Mouse (Mus musculus): ENCODE data around the gene Actn3. TPM values are rescaled to one million over a fixed set of nuclear protein-coding genes. Genes with fewer than 3 reads are reported as not detected.

The Actn3 gene
- polyA plus RNA-seq, 1 experiment from 2014 or later: 1.5 TPM

DNA sequence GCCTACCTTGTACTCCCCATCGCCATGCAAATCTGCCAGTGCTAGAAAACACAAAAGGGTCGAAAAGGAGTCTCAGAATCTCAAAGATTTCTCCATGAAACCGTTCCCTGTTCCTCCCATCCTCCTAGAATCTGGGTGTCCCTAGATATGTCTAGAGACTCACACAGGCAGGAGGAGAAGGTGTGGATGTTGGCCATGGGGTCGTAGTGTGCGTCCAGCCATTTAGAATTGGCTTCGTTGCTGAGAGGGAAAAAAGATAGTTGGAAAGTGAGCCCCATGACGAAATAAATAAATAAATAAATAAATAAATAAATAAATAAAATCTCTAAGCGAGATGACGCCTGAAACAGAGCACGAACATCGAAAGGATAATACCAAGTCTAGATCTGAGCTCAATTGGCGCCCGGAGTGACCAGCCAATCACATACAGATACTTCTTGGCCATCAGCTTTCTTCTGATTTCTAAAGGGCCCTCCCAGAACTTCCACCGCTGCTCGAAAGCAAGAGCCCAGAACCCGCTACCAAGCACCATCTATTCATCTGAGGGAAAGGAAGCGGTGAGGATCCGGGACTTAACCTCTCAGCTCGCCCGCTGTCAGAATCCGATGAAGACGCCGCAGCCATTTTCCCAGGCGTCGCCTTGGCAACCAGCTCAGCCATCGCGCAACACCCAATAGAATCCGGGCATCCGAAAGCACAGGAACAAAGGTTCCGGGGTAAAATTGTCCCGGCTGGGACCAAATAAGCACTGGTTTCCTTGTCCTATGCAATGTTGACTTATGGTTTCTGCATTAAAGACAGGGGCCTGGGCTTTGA lies 28.5 kb upstream of the Actn3 start, which contains the start of gene Bbs1:
Gene Bbs1 (minus strand): TSS at position 650 of the 816 bp plus-strand sequence.
- peak within 1 kb of the TSS; percentile 61 for H3K4me2 ChIP-seq
- H3K9me3 ChIP-seq (ENCODE audit: low read depth, low read length): no peaks in the 10 kb centered on the region
- peak within 1 kb of the TSS; percentile 54 for H3K9ac ChIP-seq
- no peaks in the 10 kb centered on the region for H3K27me3 ChIP-seq (ENCODE audit: insufficient read depth, low read length)
- no peak within 1 kb of the TSS for H3K27ac ChIP-seq (ENCODE audit: low read depth)
- H3K36me3 ChIP-seq (ENCODE audit: insufficient read depth): peaks cover 42% of the 10 kb centered on the region
- DNase-seq: peak; percentile 92
- peak within 1 kb of the TSS; percentile 56 for H3K4me3 ChIP-seq (ENCODE audit: low read depth, low read length)
- WGBS: 8% methylated on average over 31 of the region's 31 CpGs
- H3K4me1 ChIP-seq (ENCODE audit: insufficient read depth): 0 out of 2 replicates have a peak, but pooled peaks cover 5% of the 10 kb centered on the region
- TF ChIP-seq CTCF (IDR thresholded peaks at IDR 0.05; ENCODE audit: low read depth): no peak
- ATAC-seq (ENCODE audit: insufficient read depth): peak; percentile 74

- H3K27me3 ChIP-seq (ENCODE audit: insufficient read depth, low read length): no peaks in the 10 kb centered on the region
- H3K9ac ChIP-seq: no peak overlapping the region
- H3K4me1 ChIP-seq (ENCODE audit: insufficient read depth): no peaks in the 10 kb centered on the region
- TF ChIP-seq CTCF (IDR thresholded peaks at IDR 0.05; ENCODE audit: low read depth): no peak
- WGBS: 57% methylated on average over 3 of the region's 3 CpGs
- 0 out of 2 replicates have a peak, but pooled peaks cover 3% of the 10 kb centered on the region for H3K36me3 ChIP-seq (ENCODE audit: insufficient read depth)
- DNase-seq (no peak), ATAC-seq (ENCODE audit: insufficient read depth) (no peak)
- no peak overlapping the region for H3K4me2 ChIP-seq
- no peak overlapping the region for H3K4me3 ChIP-seq (ENCODE audit: low read depth, low read length)
- no peak overlapping the region for H3K27ac ChIP-seq (ENCODE audit: low read depth)
- H3K9me3 ChIP-seq (ENCODE audit: low read depth, low read length): no peaks in the 10 kb centered on the region
Measured at GRCm38 (mm10) chr19:4899888-4900287, 22.2 kb upstream of the Actn3 start.

DNA sequence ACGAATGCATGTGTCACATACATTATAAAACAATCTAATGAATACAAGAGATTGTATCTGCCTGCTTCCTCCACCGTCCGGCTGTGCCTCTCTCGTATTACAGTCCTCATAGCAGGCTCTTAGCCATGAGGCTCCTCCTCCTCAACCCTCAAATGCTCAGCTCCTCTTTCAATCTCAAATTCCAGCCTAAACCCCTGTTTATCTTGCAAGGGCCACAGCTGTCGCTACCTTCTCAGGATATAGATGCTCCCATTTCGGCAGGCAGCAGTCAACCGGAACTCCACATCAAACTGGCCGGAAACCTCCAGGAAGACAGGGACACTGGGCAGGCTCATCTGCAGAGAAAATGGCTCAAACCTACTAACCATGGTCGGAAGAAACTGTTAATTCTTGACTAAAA lies 21.3 kb upstream of the Actn3 start:
- no peak overlapping the region for H3K4me3 ChIP-seq (ENCODE audit: low read depth, low read length)
- H3K27ac ChIP-seq (ENCODE audit: low read depth): no peak overlapping the region
- H3K9me3 ChIP-seq (ENCODE audit: low read depth, low read length): no peaks in the 10 kb centered on the region
- H3K9ac ChIP-seq: no peak overlapping the region
- ATAC-seq (ENCODE audit: insufficient read depth): no peak
- no peak for TF ChIP-seq CTCF (IDR thresholded peaks at IDR 0.05; ENCODE audit: low read depth)
- no peak overlapping the region for H3K4me2 ChIP-seq
- no peak for DNase-seq
- no peaks in the 10 kb centered on the region for H3K27me3 ChIP-seq (ENCODE audit: insufficient read depth, low read length)
- H3K4me1 ChIP-seq (ENCODE audit: insufficient read depth): no peaks in the 10 kb centered on the region
- H3K36me3 ChIP-seq (ENCODE audit: insufficient read depth): 0 out of 2 replicates have a peak, but pooled peaks cover 3% of the 10 kb centered on the region
- 63% methylated on average over 9 of the region's 9 CpGs for WGBS

- no peak for ATAC-seq (ENCODE audit: insufficient read depth)
- H3K9ac ChIP-seq: no peak overlapping the region
- WGBS: 56% methylated on average over 21 of the region's 21 CpGs
Measured at GRCm38 (mm10) chr19:4896780-4897520, 19.2 kb upstream of the Actn3 start.

DNA sequence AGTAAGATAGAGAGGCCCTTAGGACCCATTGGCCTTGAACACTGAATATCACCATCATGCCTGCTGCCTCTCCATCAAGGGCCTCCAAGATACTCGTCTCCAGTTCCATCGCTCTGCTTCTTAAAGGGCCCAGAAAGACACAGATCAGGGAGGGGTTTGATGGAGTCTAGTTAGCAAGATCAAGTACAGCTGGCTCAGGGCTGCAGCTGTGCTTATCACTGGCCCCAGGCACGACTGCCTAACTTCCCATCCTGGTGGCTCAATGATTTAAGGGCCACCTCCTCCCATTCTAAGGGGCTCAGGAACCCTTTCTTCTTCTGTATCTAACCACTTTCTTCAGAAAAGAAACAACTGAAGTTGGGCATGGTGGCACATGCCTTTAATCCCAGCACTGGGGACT lies 14.1 kb upstream of the Actn3 start:
- DNase-seq (no peak), ATAC-seq (ENCODE audit: insufficient read depth) (no peak)
- Histone ChIP-seq H3K9ac (no peak overlapping the region), H3K36me3 (ENCODE audit: insufficient read depth) (peaks cover 4% of the 10 kb centered on the region; the same call in 1 of the 2 replicates), H3K4me2 (no peak overlapping the region), H3K9me3 (ENCODE audit: low read depth, low read length) (no peaks in the 10 kb centered on the region), H3K4me1 (ENCODE audit: insufficient read depth) (no peaks in the 10 kb centered on the region), H3K27me3 (ENCODE audit: insufficient read depth, low read length) (no peaks in the 10 kb centered on the region), H3K27ac (ENCODE audit: low read depth) (no peak overlapping the region), H3K4me3 (ENCODE audit: low read depth, low read length) (no peak overlapping the region)
- no peak for TF ChIP-seq CTCF (IDR thresholded peaks at IDR 0.05; ENCODE audit: low read depth)
- 61% methylated on average over 3 of the region's 3 CpGs for WGBS

More at GRCm38 (mm10) chr19:4896780-4897520, 19.2 kb upstream of the Actn3 start:
- DNase-seq: no peak
- Histone ChIP-seq H3K4me2 (no peak overlapping the region), H3K27me3 (ENCODE audit: insufficient read depth, low read length) (no peaks in the 10 kb centered on the region), H3K9me3 (ENCODE audit: low read depth, low read length) (no peaks in the 10 kb centered on the region), H3K36me3 (ENCODE audit: insufficient read depth) (peaks cover 4% of the 10 kb centered on the region; the same call in 1 of the 2 replicates), H3K27ac (ENCODE audit: low read depth) (no peak overlapping the region), H3K4me1 (ENCODE audit: insufficient read depth) (no peaks in the 10 kb centered on the region), H3K4me3 (ENCODE audit: low read depth, low read length) (no peak overlapping the region)
- TF ChIP-seq CTCF (IDR thresholded peaks at IDR 0.05; ENCODE audit: low read depth): no peak

DNA sequence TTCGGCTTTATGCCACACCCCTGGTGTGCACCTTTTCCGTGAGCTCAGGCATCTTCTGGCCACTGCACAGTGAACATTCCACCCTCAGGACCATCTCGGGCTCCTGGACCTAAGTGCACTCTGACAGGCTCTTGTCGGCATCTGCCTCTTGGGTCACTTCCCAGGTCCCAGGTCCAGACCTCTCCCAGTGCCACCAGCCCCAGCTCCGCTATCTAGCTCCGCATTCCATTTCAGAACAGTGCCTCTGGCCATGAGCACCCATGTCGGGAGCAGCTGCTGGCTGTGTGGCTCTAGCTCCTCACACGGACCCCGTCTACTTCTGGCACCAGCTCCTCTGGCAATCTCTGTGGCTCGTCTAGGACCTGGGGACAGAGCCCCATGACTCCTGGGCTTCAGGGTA lies 12.1 kb upstream of the Actn3 start:
- DNase-seq: no peak
- no peaks in the 10 kb centered on the region for H3K4me1 ChIP-seq (ENCODE audit: insufficient read depth)
- peaks cover 4% of the 10 kb centered on the region; the same call in 1 of the 2 replicates for H3K36me3 ChIP-seq (ENCODE audit: insufficient read depth)
- no peak overlapping the region for H3K27ac ChIP-seq (ENCODE audit: low read depth)
- no peak overlapping the region for H3K4me3 ChIP-seq (ENCODE audit: low read depth, low read length)
- no peak for TF ChIP-seq CTCF (IDR thresholded peaks at IDR 0.05; ENCODE audit: low read depth)
- no peak overlapping the region for H3K4me2 ChIP-seq
- no peak overlapping the region for H3K9ac ChIP-seq
- WGBS: 80% methylated on average over 10 of the region's 10 CpGs
- H3K9me3 ChIP-seq (ENCODE audit: low read depth, low read length): no peaks in the 10 kb centered on the region
- no peaks in the 10 kb centered on the region for H3K27me3 ChIP-seq (ENCODE audit: insufficient read depth, low read length)
- no peak for ATAC-seq (ENCODE audit: insufficient read depth)

GRCm38 (mm10) chr19:4883961-4884360 lies 6.3 kb upstream of the Actn3 start:
- H3K27ac ChIP-seq (ENCODE audit: low read depth): no peak overlapping the region
- TF ChIP-seq CTCF (IDR thresholded peaks at IDR 0.05; ENCODE audit: low read depth): no peak
- H3K9me3 ChIP-seq (ENCODE audit: low read depth, low read length): no peaks in the 10 kb centered on the region
- H3K36me3 ChIP-seq (ENCODE audit: insufficient read depth): 0 out of 2 replicates have a peak, but pooled peaks cover 6% of the 10 kb centered on the region
- ATAC-seq (ENCODE audit: insufficient read depth): no peak
- 75% methylated on average over 4 of the region's 4 CpGs for WGBS
- H3K27me3 ChIP-seq (ENCODE audit: insufficient read depth, low read length): no peaks in the 10 kb centered on the region
- DNase-seq: no peak
- H3K4me2 ChIP-seq: no peak overlapping the region
- no peak overlapping the region for H3K9ac ChIP-seq
- H3K4me3 ChIP-seq (ENCODE audit: low read depth, low read length): no peak overlapping the region
- H3K4me1 ChIP-seq (ENCODE audit: insufficient read depth): 0 out of 2 replicates have a peak, but pooled peaks cover 3% of the 10 kb centered on the region

Measured in lung, embryonic 14.5 days (tissue).